Mouse (Mus musculus): Measurements from ENCODE around the gene Cdh23. TPM values are rescaled to one million over a fixed set of nuclear protein-coding genes. Genes with fewer than 3 reads are reported as not detected.
"Not testable (repeated sequence)": the region's sequence is repeated elsewhere in the genome, so short reads cannot be mapped to it uniquely, and the experiment has no call there.

Cdh23 gene
- total RNA-seq (2021) = 1 to 10 TPM; 2.1 to 3.6 TPM

- no peak for DNase-seq (ENCODE audit: extremely low spot score in 1 of 2, low spot score in 1 of 2)
Measured at GRCm38 (mm10) chr10:60696390-60696789, at the start of gene Cdh23. Gene Cdh23 (minus strand): TSS chr10:60696490.

- DNase-seq (ENCODE audit: extremely low spot score in 1 of 2, low spot score in 1 of 2) = no peak
Measured at GRCm38 (mm10) chr10:60744543-60745290, 48.4 kb upstream of the Cdh23 start.

- no peak for DNase-seq (ENCODE audit: extremely low spot score in 1 of 2, low spot score in 1 of 2)
Measured at GRCm38 (mm10) chr10:60743681-60744080, 47.4 kb upstream of the Cdh23 start.

- DNase-seq (ENCODE audit: extremely low spot score in 1 of 2, low spot score in 1 of 2) = no peak
Measured at GRCm38 (mm10) chr10:60742942-60743341, 46.7 kb upstream of the Cdh23 start.

DNA sequence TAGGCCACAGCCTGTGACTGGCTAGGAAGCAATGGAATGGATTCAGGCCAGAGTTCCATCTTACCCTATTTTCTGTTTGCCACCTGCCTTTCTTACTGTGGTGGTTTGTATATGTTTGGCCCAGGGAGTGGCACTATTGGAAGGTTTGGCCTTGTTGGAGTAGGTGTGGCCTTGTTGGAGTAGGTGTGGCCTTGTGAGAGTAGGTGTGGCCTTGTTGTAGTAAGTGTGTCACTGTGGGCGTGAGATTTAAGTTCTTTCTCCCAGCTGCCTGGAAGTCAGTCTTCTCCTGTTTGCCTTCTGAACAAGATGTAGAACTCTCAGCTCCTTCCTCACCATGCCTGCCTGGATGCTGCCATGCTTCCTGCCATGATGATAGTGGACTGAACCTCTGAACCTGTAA lies 46.0 kb upstream of the Cdh23 start:
- DNase-seq (ENCODE audit: extremely low spot score in 1 of 2, low spot score in 1 of 2) = not testable (repeated sequence)

- no peak for DNase-seq (ENCODE audit: extremely low spot score in 1 of 2, low spot score in 1 of 2)
Measured at GRCm38 (mm10) chr10:60741435-60741834, 45.1 kb upstream of the Cdh23 start.

DNA sequence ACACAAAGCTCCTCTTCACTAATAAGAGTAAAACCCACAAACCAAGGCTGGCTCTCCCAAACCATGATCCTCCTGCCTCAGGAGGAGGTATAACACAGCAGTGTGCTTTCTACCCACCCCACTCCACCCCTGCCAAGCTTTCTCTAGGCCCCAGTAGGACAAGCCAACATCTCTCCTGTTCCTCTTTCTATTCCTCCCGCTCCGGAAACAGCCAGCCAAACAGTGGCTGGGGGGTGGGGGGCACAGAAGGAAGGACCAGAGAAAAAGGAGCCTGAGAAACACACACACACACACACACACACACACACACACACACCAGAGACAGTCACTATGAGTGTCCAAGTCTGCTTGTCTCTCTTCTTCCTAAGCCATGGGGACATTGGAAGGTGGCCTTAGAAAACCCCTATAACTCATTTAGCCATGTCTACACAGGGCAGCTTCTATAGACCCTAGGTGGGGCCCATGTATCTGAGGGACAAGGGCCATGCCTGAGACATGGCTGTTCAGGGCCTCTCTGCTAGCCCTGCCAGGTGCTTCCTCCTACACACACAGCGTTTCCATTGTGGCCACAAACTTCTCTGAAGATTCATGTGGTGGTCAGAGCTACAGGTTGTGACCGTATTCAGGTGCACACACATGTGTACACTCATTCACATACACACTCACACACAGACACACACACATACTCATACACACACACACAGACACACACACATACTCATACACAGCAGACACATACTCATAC lies 43.5 kb upstream of the Cdh23 start:
- no peak for DNase-seq (ENCODE audit: extremely low spot score in 1 of 2, low spot score in 1 of 2)

- DNase-seq (ENCODE audit: extremely low spot score in 1 of 2, low spot score in 1 of 2) = no peak
Measured at GRCm38 (mm10) chr10:60737886-60738640, 41.8 kb upstream of the Cdh23 start.

GRCm38 (mm10) chr10:60737169-60737728 lies 41.0 kb upstream of the Cdh23 start:
- DNase-seq (ENCODE audit: extremely low spot score in 1 of 2, low spot score in 1 of 2) = no peak

- DNase-seq (ENCODE audit: extremely low spot score in 1 of 2, low spot score in 1 of 2) = no peak
Measured at GRCm38 (mm10) chr10:60735737-60736136, 39.4 kb upstream of the Cdh23 start.

GRCm38 (mm10) chr10:60733471-60733870 lies 37.2 kb upstream of the Cdh23 start:
- DNase-seq (ENCODE audit: extremely low spot score in 1 of 2, low spot score in 1 of 2) = no peak

DNA sequence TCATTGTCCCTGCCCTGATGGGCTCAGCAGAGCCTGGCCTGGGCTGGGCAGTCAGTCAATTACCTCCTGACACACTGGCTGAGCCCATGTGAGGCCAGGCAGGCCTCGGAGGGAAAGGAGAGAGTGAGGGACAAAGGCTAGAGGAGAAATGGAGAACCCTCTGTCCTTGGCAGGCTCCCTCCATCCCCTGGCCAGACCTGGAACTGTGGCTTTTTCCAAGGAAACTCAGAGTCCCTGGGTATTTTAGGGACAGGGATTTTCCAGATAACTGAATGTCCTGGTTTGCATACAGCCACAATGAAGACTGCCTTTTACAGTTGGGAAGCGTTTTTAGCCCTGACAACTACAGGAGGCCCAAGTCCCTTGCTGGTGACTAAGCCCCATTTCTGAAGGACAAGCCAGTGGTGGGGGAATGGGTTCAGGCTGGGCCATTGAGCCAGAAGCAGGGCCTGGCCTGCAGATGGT lies 36.1 kb upstream of the Cdh23 start:
- DNase-seq (ENCODE audit: extremely low spot score in 1 of 2, low spot score in 1 of 2) = no peak

- DNase-seq (ENCODE audit: extremely low spot score in 1 of 2, low spot score in 1 of 2) = no peak
Measured at GRCm38 (mm10) chr10:60731742-60732141, 35.5 kb upstream of the Cdh23 start.

DNA sequence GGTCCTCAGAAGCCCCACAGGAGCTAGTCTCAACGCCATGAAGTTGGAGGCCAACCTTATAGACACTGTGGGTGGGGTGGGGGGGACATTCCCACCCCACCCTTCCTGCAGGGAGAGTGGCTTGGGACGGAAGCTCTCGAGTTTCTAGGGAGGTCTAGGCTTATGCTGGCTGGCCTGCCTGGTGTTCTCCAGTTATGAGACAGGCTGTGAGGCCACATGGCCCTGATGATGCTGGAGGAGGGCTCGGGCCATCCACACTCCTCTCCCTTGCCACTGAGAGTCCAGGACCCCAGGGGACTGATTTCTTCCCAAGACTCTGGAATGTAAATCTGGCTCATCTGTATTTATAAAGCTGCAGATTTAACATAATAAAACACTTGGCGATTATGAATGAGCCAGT lies 31.0 kb upstream of the Cdh23 start:
- DNase-seq (ENCODE audit: extremely low spot score in 1 of 2, low spot score in 1 of 2) = no peak

DNA sequence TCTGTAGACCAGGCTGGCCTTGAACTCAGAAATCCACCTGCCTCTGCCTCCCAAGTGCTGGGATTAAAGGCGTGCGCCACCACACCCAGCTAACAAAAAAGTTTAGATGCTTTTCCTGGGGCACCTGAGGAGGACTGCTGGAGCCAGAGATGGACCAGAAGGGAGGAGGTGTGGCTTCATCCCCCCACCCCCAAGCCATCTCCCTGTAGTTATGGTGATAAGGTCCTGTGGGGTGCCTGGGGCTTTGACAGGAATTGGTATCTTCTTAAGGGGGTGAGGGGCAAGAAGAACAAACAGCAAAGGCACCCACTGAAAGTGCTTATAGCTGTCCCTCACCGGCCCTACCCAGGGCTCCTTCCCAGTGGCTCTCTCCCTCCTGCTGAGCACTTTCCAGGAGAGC lies 30.6 kb upstream of the Cdh23 start:
- DNase-seq (ENCODE audit: extremely low spot score in 1 of 2, low spot score in 1 of 2) = no peak

DNA sequence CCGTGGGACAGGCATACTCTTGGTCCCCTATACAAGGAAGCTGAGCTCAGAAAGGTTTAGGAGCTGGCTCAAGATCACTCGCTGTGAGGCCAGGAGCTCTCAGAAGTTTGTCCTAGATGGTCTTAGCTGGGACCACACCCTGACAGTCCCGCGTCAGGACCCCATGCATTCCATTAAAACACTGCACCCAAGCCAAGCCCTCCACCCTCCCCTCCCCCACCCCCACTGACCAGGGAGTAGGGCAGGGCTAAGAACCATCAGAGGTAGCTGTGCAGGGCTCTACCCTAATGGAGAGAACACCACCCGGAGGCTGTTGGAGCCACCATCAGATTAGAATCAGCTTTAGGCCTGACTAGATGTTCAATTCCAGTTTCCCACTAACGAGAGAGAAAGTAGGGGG lies 28.2 kb upstream of the Cdh23 start:
- no peak for DNase-seq (ENCODE audit: extremely low spot score in 1 of 2, low spot score in 1 of 2)

DNA sequence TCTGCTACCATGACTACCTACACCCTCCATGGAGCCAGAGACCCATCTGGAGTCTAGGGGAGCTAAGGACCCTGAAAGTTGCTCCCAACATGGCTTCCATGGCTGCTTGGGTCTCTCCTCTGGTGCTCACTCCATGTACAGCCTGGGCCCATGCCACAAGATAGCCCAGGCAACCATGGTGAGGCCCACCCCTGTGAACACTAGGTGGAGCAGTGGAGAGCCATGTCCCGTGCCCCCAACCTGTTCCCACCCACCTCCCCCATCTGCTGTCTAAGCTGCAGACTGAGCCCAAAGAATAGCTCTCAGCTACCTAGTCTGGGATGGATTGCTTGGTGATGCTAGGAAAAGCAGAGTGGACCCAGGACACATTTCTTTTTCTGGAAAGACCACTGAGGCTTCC lies 27.1 kb upstream of the Cdh23 start:
- DNase-seq (ENCODE audit: extremely low spot score in 1 of 2, low spot score in 1 of 2) = no peak

DNA sequence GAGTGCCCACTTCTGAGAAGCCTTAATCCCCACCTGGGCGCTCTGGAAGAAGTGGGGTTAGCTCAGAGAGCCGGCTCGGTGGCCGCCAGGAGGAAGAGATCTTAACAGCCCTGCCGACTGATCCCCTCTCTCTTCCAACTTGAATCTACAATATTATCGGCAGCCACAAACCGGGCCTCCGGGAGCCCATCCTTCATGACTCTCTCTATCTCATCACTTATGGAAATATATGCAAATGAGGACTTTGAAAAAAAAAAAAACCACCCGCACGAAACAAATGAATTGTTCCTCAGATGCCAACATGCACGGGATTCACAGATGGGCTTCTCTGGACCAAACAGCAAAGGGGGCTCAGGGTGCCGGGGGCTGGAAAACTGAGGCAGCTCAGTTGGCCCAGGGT lies 25.4 kb upstream of the Cdh23 start:
- no peak for DNase-seq (ENCODE audit: extremely low spot score in 1 of 2, low spot score in 1 of 2)

- no peak for DNase-seq (ENCODE audit: extremely low spot score in 1 of 2, low spot score in 1 of 2)
Measured at GRCm38 (mm10) chr10:60720461-60720860, 24.2 kb upstream of the Cdh23 start.

- DNase-seq (ENCODE audit: extremely low spot score in 1 of 2, low spot score in 1 of 2) = no peak
Measured at GRCm38 (mm10) chr10:60718491-60718890, 22.2 kb upstream of the Cdh23 start.

DNA sequence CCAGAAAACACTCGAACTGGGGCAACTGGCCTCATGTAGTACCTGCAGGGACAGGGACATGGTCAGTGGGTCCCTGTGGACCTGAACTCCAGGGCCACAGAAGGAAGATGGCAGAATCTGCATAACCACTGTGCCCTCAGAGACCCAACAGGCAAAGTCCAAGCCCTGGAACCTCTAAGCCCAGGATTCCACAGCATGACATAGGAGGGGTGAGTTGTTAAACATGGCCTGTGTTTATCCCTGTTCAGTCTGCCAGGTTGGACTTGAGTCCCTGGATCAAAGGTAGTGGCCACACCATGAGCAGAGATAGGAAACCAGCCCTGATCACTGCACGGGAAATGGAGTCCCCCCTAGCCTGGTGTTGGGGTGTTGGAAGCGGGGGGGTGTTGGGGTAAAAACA lies 20.2 kb upstream of the Cdh23 start:
- no peak for DNase-seq (ENCODE audit: extremely low spot score in 1 of 2, low spot score in 1 of 2)
